Mouse (Mus musculus) lung, postnatal 0 days (tissue): ENCODE results near the gene Epor. TPM values are rescaled to one million over a fixed set of nuclear protein-coding genes. Genes with fewer than 3 reads are reported as not detected.

Source experiments
- ATAC-seq: fragments of 200-750 bp; cut with Nextera tagmentation; 2 replicates; pipeline ENCODE4 v1.8.0; 2017; ENCODE audit warnings: moderate library complexity
- DNase-seq: peaks from one replicate; pipeline ENCODE4 v3.0.0-alpha.2; 2016; ENCODE audit warnings: low spot score
- H3K27ac ChIP-seq: fragments of 300-500 bp; sonication (generic); 2 replicates; pipeline ENCODE4 v1.5.1; 2014; ENCODE audit warnings: antibody characterized with exemption, mild to moderate bottlenecking, low read length, mixed read lengths
- H3K27me3 ChIP-seq: fragments of 300-500 bp; sonication (generic); replicated peaks from 2 replicates; pipeline ENCODE4 v1.6.1; 2014; ENCODE audit warnings: low read length, mixed read lengths; ENCODE audit not compliant: insufficient read depth
- H3K36me3 ChIP-seq: fragments of 300-500 bp; sonication (generic); 2 replicates; pipeline ENCODE4 v1.6.1; 2014; ENCODE audit warnings: low read length, mixed read lengths; ENCODE audit not compliant: insufficient read depth
- H3K4me1 ChIP-seq: fragments of 300-500 bp; sonication (generic); 2 replicates; pipeline ENCODE4 v1.6.1; 2014; ENCODE audit warnings: antibody characterized with exemption, low read depth, low read length, mixed read lengths; ENCODE audit not compliant: insufficient read depth
- H3K4me2 ChIP-seq: fragments of 300-500 bp; sonication (generic); replicated peaks from 2 replicates; pipeline ENCODE4 v1.6.1; 2014; ENCODE audit warnings: low read depth, mild to moderate bottlenecking, low read length, moderate library complexity, mixed read lengths
- H3K4me3 ChIP-seq: fragments of 300-500 bp; sonication (generic); 2 replicates; pipeline ENCODE4 v1.5.1; 2014; ENCODE audit warnings: low read depth, low read length
- H3K9ac ChIP-seq: fragments of 300-500 bp; sonication (generic); replicated peaks from 2 replicates; pipeline ENCODE4 v1.6.1; 2014; ENCODE audit warnings: low read depth, mild to moderate bottlenecking
- H3K9me3 ChIP-seq: fragments of 300-500 bp; sonication (generic); 2 replicates; pipeline ENCODE4 v1.6.1; 2016; ENCODE audit warnings: low read length, mixed read lengths
- CTCF ChIP-seq: IDR thresholded peaks from 2 replicates; pipeline ENCODE4 v1.5.1; 2016; ENCODE audit warnings: antibody characterized with exemption, mild to moderate bottlenecking
- EP300 ChIP-seq: IDR thresholded peaks from 2 replicates; pipeline ENCODE4 v1.6.1; 2016; ENCODE audit warnings: antibody characterized with exemption, mild to moderate bottlenecking, control low read depth
- WGBS: fragments of 180-500 bp; shearing (Covaris S2); extraction: QIAGEN DNeasy Blood & Tissue Kit; methylation state at CpG from one replicate; pipeline ENCODE4 v1.1.7; 2014; 5-methylcytosine and 5-hydroxymethylcytosine counted together
- polyA plus RNA-seq: library from polyadenylated mRNA; unstranded; fragments of >200 nt; fragmentation: Nextera tagmentation; extraction: Ambion mirVana; gene quantifications from 2 replicates; pipeline ENCODE4 v1.2.1, GENCODE M21; 2015

The Epor gene
- polyA plus RNA-seq, 1 experiment from 2014 or later = 7.4 TPM

GRCm38 (mm10) chr9:21918692-21919384 is 44.5 kb downstream of the Epor start:
- Histone ChIP-seq H3K9ac (no peak overlapping the region), H3K27me3 (no peaks in the 10 kb centered on the region), H3K4me3 (no peak overlapping the region), H3K27ac (peak overlapping the region; percentile 85; the same call in 1 of the 2 replicates), H3K9me3 (no peaks in the 10 kb centered on the region), H3K4me1 (peaks cover 9% of the 10 kb centered on the region; the same call in 1 of the 2 replicates), H3K4me2 (peak overlapping the region; percentile 99; the same call in 1 of the 2 replicates), H3K36me3 (no peaks in the 10 kb centered on the region)
- ATAC-seq (no peak), DNase-seq (peak; percentile 65)
- TF ChIP-seq CTCF (peak; percentile 17; the same call in 1 of the 2 replicates), EP300 (no peak)
- WGBS = 11% methylated on average over 5 of the region's 5 CpGs

DNA sequence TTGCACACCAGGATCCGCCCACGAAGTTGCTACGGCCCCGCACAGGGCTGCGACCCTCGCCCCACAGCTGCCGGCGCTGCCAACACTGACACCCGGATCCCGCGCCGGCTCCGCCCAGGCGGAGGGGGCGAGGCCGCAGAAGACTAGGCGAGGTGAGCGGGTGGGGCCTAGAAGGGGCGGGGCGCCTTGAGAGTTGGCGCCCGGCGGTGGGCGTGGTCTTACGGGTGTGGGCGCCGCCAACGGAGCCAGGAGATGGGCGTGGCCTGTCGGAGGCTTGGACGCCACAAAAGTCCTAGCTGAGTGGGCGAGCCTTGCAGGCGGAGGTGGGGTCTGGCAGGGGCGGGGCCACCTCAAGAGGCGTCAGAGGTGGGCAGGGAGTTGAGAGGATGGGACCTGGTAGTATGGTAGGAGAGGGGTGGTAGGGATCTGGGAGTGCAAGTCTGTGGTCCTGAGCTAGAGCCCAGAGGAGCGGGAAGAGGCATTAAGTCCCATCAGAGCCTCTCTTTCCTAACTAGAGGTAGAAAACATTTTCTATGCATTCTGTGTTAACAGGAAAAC is 45.2 kb downstream of the Epor start, which contains the start of gene Rab3d:
Gene Rab3d, minus strand, starts transcription at position 158 of the 558 bp plus-strand sequence.
- TF ChIP-seq EP300 (no peak), CTCF (no peak)
- Histone ChIP-seq H3K27ac (peak within 1 kb of the TSS; percentile 85), H3K9me3 (no peaks in the 10 kb centered on the region), H3K9ac (peak within 1 kb of the TSS; percentile 44), H3K27me3 (no peaks in the 10 kb centered on the region), H3K4me3 (peak within 1 kb of the TSS; percentile 79), H3K36me3 (no peaks in the 10 kb centered on the region), H3K4me2 (peak within 1 kb of the TSS; percentile 99), H3K4me1 (peaks cover 3% of the 10 kb centered on the region; the same call in 1 of the 2 replicates)
- under 1% methylated on average over 34 of the region's 36 CpGs for WGBS
- DNase-seq (peak; percentile 98), ATAC-seq (peak; percentile 94)

DNA sequence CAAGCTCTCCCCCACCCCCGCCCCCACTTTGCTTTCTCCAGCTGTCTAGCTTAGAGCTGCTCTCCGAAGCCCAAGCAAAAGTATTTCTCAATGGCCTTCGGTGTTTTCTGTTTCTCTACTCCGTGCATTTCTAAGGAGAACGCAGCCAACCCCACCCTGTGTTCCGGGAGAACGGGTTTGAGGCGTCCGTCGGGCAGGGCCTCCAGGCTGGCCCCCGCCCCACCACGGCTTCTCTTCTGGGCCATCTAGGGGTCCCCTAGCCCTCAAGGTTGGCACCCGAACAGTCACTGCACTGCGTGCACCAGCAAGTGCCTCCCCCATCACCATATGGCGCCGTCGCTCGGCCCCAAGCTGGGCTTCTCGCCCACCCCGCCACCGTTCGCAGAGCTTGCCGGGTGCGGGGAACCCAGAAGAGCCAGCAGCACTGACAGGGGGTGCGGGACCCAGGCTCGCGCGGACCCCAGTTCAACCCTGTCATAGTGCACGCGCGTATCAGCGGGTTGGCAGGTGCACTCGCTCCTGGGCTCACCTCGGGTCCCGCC is 45.7 kb downstream of the Epor start:
- under 1% methylated on average over 28 of the region's 35 CpGs for WGBS
- ATAC-seq = peak; percentile 30

GRCm38 (mm10) chr9:21916851-21917492 is 46.3 kb downstream of the Epor start:
- 51% methylated on average over 3 of the region's 3 CpGs for WGBS
- peak overlapping the region; percentile 79; the same call in 1 of the 2 replicates for H3K4me3 ChIP-seq
- no peak overlapping the region for H3K9ac ChIP-seq
- ATAC-seq (no peak), DNase-seq (no peak)
- no peaks in the 10 kb centered on the region for H3K9me3 ChIP-seq
- H3K36me3 ChIP-seq = no peaks in the 10 kb centered on the region
- H3K4me1 ChIP-seq = peaks cover 3% of the 10 kb centered on the region; the same call in 1 of the 2 replicates
- H3K4me2 ChIP-seq = peak overlapping the region; percentile 99
- H3K27ac ChIP-seq = peak overlapping the region; percentile 85
- no peaks in the 10 kb centered on the region for H3K27me3 ChIP-seq
- no peak for TF ChIP-seq CTCF
- no peak for TF ChIP-seq EP300

More for the DNA sequence above, 45.7 kb downstream of the Epor start:
- TF ChIP-seq EP300 = no peak
- no peak for TF ChIP-seq CTCF
- Histone ChIP-seq H3K9ac (peak overlapping the region; percentile 44), H3K4me1 (peaks cover 3% of the 10 kb centered on the region; the same call in 1 of the 2 replicates), H3K36me3 (no peaks in the 10 kb centered on the region), H3K9me3 (no peaks in the 10 kb centered on the region), H3K4me2 (peak overlapping the region; percentile 99), H3K27ac (peak overlapping the region; percentile 85), H3K27me3 (no peaks in the 10 kb centered on the region), H3K4me3 (peak overlapping the region; percentile 79)
- peak; percentile 80 for DNase-seq

- Histone ChIP-seq H3K27ac (no peak overlapping the region), H3K4me1 (no peaks in the 10 kb centered on the region), H3K9ac (no peak overlapping the region), H3K4me2 (no peak overlapping the region), H3K4me3 (no peak overlapping the region), H3K27me3 (no peaks in the 10 kb centered on the region), H3K36me3 (no peaks in the 10 kb centered on the region), H3K9me3 (no peaks in the 10 kb centered on the region)
- WGBS = 60% methylated on average over 10 of the region's 10 CpGs
- TF ChIP-seq EP300 (no peak), CTCF (no peak)
- ATAC-seq (peak; percentile 25; the same call in 1 of the 2 replicates), DNase-seq (peak; percentile 29)
Observed at GRCm38 (mm10) chr9:21909474-21910223, 53.7 kb downstream of the Epor start.

Other genes starting within 250 kb of the Epor start
- gene Ldlr, start 240.0 kb downstream of the Epor start, polyA plus RNA-seq = 52.2 and 56.8 TPM in 2 replicates
- gene Spc24, start 203.2 kb downstream of the Epor start, polyA plus RNA-seq = 13.4 and 15.7 TPM in 2 replicates
- gene Kank2, start 164.8 kb downstream of the Epor start, polyA plus RNA-seq = 23.3 and 24.0 TPM in 2 replicates
- 6.2 and 7.4 TPM in 2 replicates for gene Angptl8, start 128.0 kb downstream of the Epor start, polyA plus RNA-seq
- gene Dock6, start 110.9 kb downstream of the Epor start, polyA plus RNA-seq = 35.8 and 43.2 TPM in 2 replicates
- gene Rab3d, start 45.3 kb downstream of the Epor start, polyA plus RNA-seq = 28.4 and 31.0 TPM in 2 replicates
- 1.2 and 1.4 TPM in 2 replicates for gene Ccdc159, start 36.0 kb downstream of the Epor start, polyA plus RNA-seq
- gene Tmem205, start 36.0 kb downstream of the Epor start, polyA plus RNA-seq = 106 and 107 TPM in 2 replicates
- gene Plppr2, start 26.5 kb downstream of the Epor start, polyA plus RNA-seq = 2.2 and 3.3 TPM in 2 replicates
- 5.7 and 5.8 TPM in 2 replicates for gene Swsap1, start 7.8 kb downstream of the Epor start, polyA plus RNA-seq
- 6.0 and 6.4 TPM in 2 replicates for gene Rgl3, start 25.9 kb upstream of the Epor start, polyA plus RNA-seq
- 5.3 and 6.0 TPM in 2 replicates for gene Ccdc151, start 39.1 kb upstream of the Epor start, polyA plus RNA-seq
- gene Prkcsh, start 39.3 kb upstream of the Epor start, polyA plus RNA-seq = 51.9 and 56.1 TPM in 2 replicates
- 0.04 TPM in 1 of 2 replicates, not detected in the other for gene Elavl3, start 88.5 kb upstream of the Epor start, polyA plus RNA-seq
- not detected in 2 replicates for gene Gm49318, start 107.8 kb upstream of the Epor start, polyA plus RNA-seq
- gene Zfp653, start 107.9 kb upstream of the Epor start, polyA plus RNA-seq = 8.8 and 8.9 TPM in 2 replicates
- gene Ecsit, start 121.9 kb upstream of the Epor start, polyA plus RNA-seq = 21.3 and 21.9 TPM in 2 replicates
- gene Cnn1, start 135.7 kb upstream of the Epor start, polyA plus RNA-seq = 43.7 and 64.8 TPM in 2 replicates
- 188 and 191 TPM in 2 replicates for gene Elof1, start 153.7 kb upstream of the Epor start, polyA plus RNA-seq
- gene Acp5, start 172.2 kb upstream of the Epor start, polyA plus RNA-seq = 8.9 and 9.1 TPM in 2 replicates
- gene Pigyl, start 193.3 kb upstream of the Epor start, polyA plus RNA-seq = 100 and 112 TPM in 2 replicates
- 0.49 and 1.0 TPM in 2 replicates for gene Zfp872, start 224.6 kb upstream of the Epor start, polyA plus RNA-seq